Mouse (Mus musculus): ENCODE measurements at regions not wholly inside any gene's neighbourhood (a gene's known extent, or its start where the extent isn't known, plus 50 kb on each side); places are given as distances from the start of the nearest gene placed in this dataset.

- DNase-seq (ENCODE audit: low spot score in 2 of 2), result no peak
Measured at GRCm38 (mm10) chr7:35988449-35989109, 185.8 kb upstream of the Zfp507 start.

- no peak for DNase-seq (ENCODE audit: low spot score in 2 of 2)
Measured at GRCm38 (mm10) chr7:35977986-35978385, 175.2 kb upstream of the Zfp507 start.

GRCm38 (mm10) chr7:35958731-35959130 lies 155.9 kb upstream of the Zfp507 start:
- DNase-seq (ENCODE audit: low spot score in 2 of 2), result no peak

- DNase-seq (ENCODE audit: low spot score in 2 of 2), result no peak
Measured at GRCm38 (mm10) chr7:35958052-35958451, 155.2 kb upstream of the Zfp507 start.

GRCm38 (mm10) chr7:35948794-35949193 lies 146.0 kb upstream of the Zfp507 start:
- no peak for DNase-seq (ENCODE audit: low spot score in 2 of 2)

- DNase-seq (ENCODE audit: low spot score in 2 of 2), result no peak
Measured at GRCm38 (mm10) chr7:35948389-35948788, 145.6 kb upstream of the Zfp507 start.

- no peak for DNase-seq (ENCODE audit: low spot score in 2 of 2)
Measured at GRCm38 (mm10) chr7:35941086-35941485, 138.3 kb upstream of the Zfp507 start.

GRCm38 (mm10) chr7:35938123-35938869 lies 135.5 kb upstream of the Zfp507 start:
- no peak for DNase-seq (ENCODE audit: low spot score in 2 of 2)

GRCm38 (mm10) chr7:35926749-35927148 lies 123.9 kb upstream of the Zfp507 start:
- no peak for DNase-seq (ENCODE audit: low spot score in 2 of 2)

GRCm38 (mm10) chr7:35922582-35922981 lies 119.8 kb upstream of the Zfp507 start:
- DNase-seq (ENCODE audit: low spot score in 2 of 2), result no peak

GRCm38 (mm10) chr7:35920884-35921283 lies 118.1 kb upstream of the Zfp507 start:
- DNase-seq (ENCODE audit: low spot score in 2 of 2), result no peak

- no peak for DNase-seq (ENCODE audit: low spot score in 2 of 2)
Measured at GRCm38 (mm10) chr7:35920194-35920609, 117.4 kb upstream of the Zfp507 start.

- DNase-seq (ENCODE audit: low spot score in 2 of 2), result no peak
Measured at GRCm38 (mm10) chr7:35910109-35910706, 107.4 kb upstream of the Zfp507 start.

- DNase-seq (ENCODE audit: low spot score in 2 of 2), result peak; percentile 47 to 80
Measured at GRCm38 (mm10) chr7:35901942-35902381, 99.2 kb upstream of the Zfp507 start.

- DNase-seq (ENCODE audit: low spot score in 2 of 2), result no peak
Measured at GRCm38 (mm10) chr7:35898701-35899445, 96.1 kb upstream of the Zfp507 start.

GRCm38 (mm10) chr7:35893292-35893691 lies 90.5 kb upstream of the Zfp507 start:
- DNase-seq (ENCODE audit: low spot score in 2 of 2), result no peak

- DNase-seq (ENCODE audit: low spot score in 2 of 2), result no peak
Measured at GRCm38 (mm10) chr7:35886051-35886450, 83.2 kb upstream of the Zfp507 start.

- peak; percentile 53 to 86 for DNase-seq (ENCODE audit: low spot score in 2 of 2)
Measured at GRCm38 (mm10) chr7:35879755-35880304, 77.0 kb upstream of the Zfp507 start.

GRCm38 (mm10) chr7:35878164-35878563 lies 75.4 kb upstream of the Zfp507 start:
- DNase-seq (ENCODE audit: low spot score in 2 of 2), result no peak

- DNase-seq (ENCODE audit: low spot score in 2 of 2), result no peak
Measured at GRCm38 (mm10) chr7:35861049-35861448, 58.2 kb upstream of the Zfp507 start.

- DNase-seq (ENCODE audit: low spot score in 2 of 2), result no peak
Measured at GRCm38 (mm10) chr7:35859601-35860000, 56.8 kb upstream of the Zfp507 start.

- no peak for DNase-seq (ENCODE audit: low spot score in 2 of 2)
Measured at GRCm38 (mm10) chr7:35857693-35858092, 54.9 kb upstream of the Zfp507 start.

Measured in urinary bladder, postnatal 4 days (tissue).